Mouse (Mus musculus): ENCODE measurements at regions not wholly inside any gene's neighbourhood (a gene's known extent, or its start where the extent isn't known, plus 50 kb on each side); places are given as distances from the start of the nearest gene placed in this dataset.
A peak's percentile ranks its signal among the peaks of the same experiment; 100 is the strongest.

GRCm38 (mm10) chr3:19894258-19894629, 62.6 kb upstream of the Cp start:
- TF ChIP-seq CTCF (IDR thresholded peaks at IDR 0.05; ENCODE audit: extremely low read depth, insufficient read depth, insufficient read length, insufficient replicate concordance): no peak
- TF ChIP-seq POLR2A (IDR thresholded peaks at IDR 0.05; ENCODE audit: low read depth, low read length): no peak
- Histone ChIP-seq H3K27me3 (ENCODE audit: control insufficient read depth, insufficient read depth, low read length) (no peaks in the 10 kb centered on the region), H3K4me1 (ENCODE audit: control insufficient read depth, insufficient read depth, insufficient read length) (peaks cover 3% of the 10 kb centered on the region; the same call in 1 of the 2 replicates), H3K36me3 (ENCODE audit: control insufficient read depth, insufficient read depth, low read length) (no peaks in the 10 kb centered on the region; the same call in 1 of the 2 replicates), H3K27ac (ENCODE audit: insufficient read depth, low read length) (no peak overlapping the region), H3K4me3 (ENCODE audit: extremely low read depth, insufficient read depth, insufficient read length) (peak overlapping the region; percentile 99; the same call in 1 of the 2 replicates)
- no peak for DNase-seq (ENCODE audit: low read depth in 1 of 2, low spot score in 2 of 2)
- 8% methylated on average over 10 of the region's 10 CpGs for WGBS

- peak overlapping the region; percentile 67 for H3K27ac ChIP-seq (ENCODE audit: insufficient read depth, low read length)
These were observed 62.0 kb upstream of the Cp start for GRCm38 (mm10) chr3:19894630-19895578.

GRCm38 (mm10) chr3:19895755-19896154, 61.1 kb upstream of the Cp start:
- 64% methylated on average over 5 of the region's 5 CpGs for WGBS
- H3K4me3 ChIP-seq (ENCODE audit: extremely low read depth, insufficient read depth, insufficient read length): peak overlapping the region; percentile 99; the same call in 1 of the 2 replicates
- no peak for TF ChIP-seq CTCF (IDR thresholded peaks at IDR 0.05; ENCODE audit: extremely low read depth, insufficient read depth, insufficient read length, insufficient replicate concordance)
- TF ChIP-seq POLR2A (IDR thresholded peaks at IDR 0.05; ENCODE audit: low read depth, low read length): no peak

More at GRCm38 (mm10) chr3:19894630-19895578, 62.0 kb upstream of the Cp start:
- TF ChIP-seq POLR2A (IDR thresholded peaks at IDR 0.05; ENCODE audit: low read depth, low read length) (no peak), CTCF (IDR thresholded peaks at IDR 0.05; ENCODE audit: extremely low read depth, insufficient read depth, insufficient read length, insufficient replicate concordance) (peak; percentile 85)
- Histone ChIP-seq H3K27me3 (ENCODE audit: control insufficient read depth, insufficient read depth, low read length) (no peaks in the 10 kb centered on the region), H3K4me1 (ENCODE audit: control insufficient read depth, insufficient read depth, insufficient read length) (peaks cover 3% of the 10 kb centered on the region; the same call in 1 of the 2 replicates), H3K4me3 (ENCODE audit: extremely low read depth, insufficient read depth, insufficient read length) (peak overlapping the region; percentile 99), H3K36me3 (ENCODE audit: control insufficient read depth, insufficient read depth, low read length) (no peaks in the 10 kb centered on the region; the same call in 1 of the 2 replicates)
- under 1% methylated on average over 68 of the region's 68 CpGs for WGBS
- DNase-seq (ENCODE audit: low read depth in 1 of 2, low spot score in 2 of 2): peak; percentile 72 to 93

GRCm38 (mm10) chr3:19897140-19897539, 59.7 kb upstream of the Cp start:
- no peak for TF ChIP-seq CTCF (IDR thresholded peaks at IDR 0.05; ENCODE audit: extremely low read depth, insufficient read depth, insufficient read length, insufficient replicate concordance)
- no peak for TF ChIP-seq POLR2A (IDR thresholded peaks at IDR 0.05; ENCODE audit: low read depth, low read length)
- 97% methylated on average over 3 of the region's 3 CpGs for WGBS
- Histone ChIP-seq H3K36me3 (ENCODE audit: control insufficient read depth, insufficient read depth, low read length) (no peaks in the 10 kb centered on the region; the same call in 1 of the 2 replicates), H3K4me1 (ENCODE audit: control insufficient read depth, insufficient read depth, insufficient read length) (peaks cover 3% of the 10 kb centered on the region; the same call in 1 of the 2 replicates), H3K27ac (ENCODE audit: insufficient read depth, low read length) (no peak overlapping the region), H3K27me3 (ENCODE audit: control insufficient read depth, insufficient read depth, low read length) (no peaks in the 10 kb centered on the region), H3K4me3 (ENCODE audit: extremely low read depth, insufficient read depth, insufficient read length) (no peak overlapping the region)
- no peak for DNase-seq (ENCODE audit: low read depth in 1 of 2, low spot score in 2 of 2)

More at GRCm38 (mm10) chr3:19895755-19896154, 61.1 kb upstream of the Cp start:
- peaks cover 3% of the 10 kb centered on the region; the same call in 1 of the 2 replicates for H3K4me1 ChIP-seq (ENCODE audit: control insufficient read depth, insufficient read depth, insufficient read length)
- H3K27me3 ChIP-seq (ENCODE audit: control insufficient read depth, insufficient read depth, low read length): no peaks in the 10 kb centered on the region
- no peak overlapping the region for H3K27ac ChIP-seq (ENCODE audit: insufficient read depth, low read length)
- DNase-seq (ENCODE audit: low read depth in 1 of 2, low spot score in 2 of 2): no peak
- no peaks in the 10 kb centered on the region; the same call in 1 of the 2 replicates for H3K36me3 ChIP-seq (ENCODE audit: control insufficient read depth, insufficient read depth, low read length)

- H3K4me3 ChIP-seq (ENCODE audit: extremely low read depth, insufficient read depth, insufficient read length): no peak overlapping the region
- no peak overlapping the region for H3K27ac ChIP-seq (ENCODE audit: insufficient read depth, low read length)
- TF ChIP-seq POLR2A (IDR thresholded peaks at IDR 0.05; ENCODE audit: low read depth, low read length) (no peak), CTCF (IDR thresholded peaks at IDR 0.05; ENCODE audit: extremely low read depth, insufficient read depth, insufficient read length, insufficient replicate concordance) (no peak)
- H3K4me1 ChIP-seq (ENCODE audit: control insufficient read depth, insufficient read depth, insufficient read length): no peaks in the 10 kb centered on the region; the same call in 1 of the 2 replicates
- 87% methylated on average over 3 of the region's 3 CpGs for WGBS
- no peaks in the 10 kb centered on the region for H3K27me3 ChIP-seq (ENCODE audit: control insufficient read depth, insufficient read depth, low read length)
- H3K36me3 ChIP-seq (ENCODE audit: control insufficient read depth, insufficient read depth, low read length): no peaks in the 10 kb centered on the region; the same call in 1 of the 2 replicates
- no peak for DNase-seq (ENCODE audit: low read depth in 1 of 2, low spot score in 2 of 2)
These were observed 54.6 kb upstream of the Cp start for GRCm38 (mm10) chr3:19902226-19902625.

DNA sequence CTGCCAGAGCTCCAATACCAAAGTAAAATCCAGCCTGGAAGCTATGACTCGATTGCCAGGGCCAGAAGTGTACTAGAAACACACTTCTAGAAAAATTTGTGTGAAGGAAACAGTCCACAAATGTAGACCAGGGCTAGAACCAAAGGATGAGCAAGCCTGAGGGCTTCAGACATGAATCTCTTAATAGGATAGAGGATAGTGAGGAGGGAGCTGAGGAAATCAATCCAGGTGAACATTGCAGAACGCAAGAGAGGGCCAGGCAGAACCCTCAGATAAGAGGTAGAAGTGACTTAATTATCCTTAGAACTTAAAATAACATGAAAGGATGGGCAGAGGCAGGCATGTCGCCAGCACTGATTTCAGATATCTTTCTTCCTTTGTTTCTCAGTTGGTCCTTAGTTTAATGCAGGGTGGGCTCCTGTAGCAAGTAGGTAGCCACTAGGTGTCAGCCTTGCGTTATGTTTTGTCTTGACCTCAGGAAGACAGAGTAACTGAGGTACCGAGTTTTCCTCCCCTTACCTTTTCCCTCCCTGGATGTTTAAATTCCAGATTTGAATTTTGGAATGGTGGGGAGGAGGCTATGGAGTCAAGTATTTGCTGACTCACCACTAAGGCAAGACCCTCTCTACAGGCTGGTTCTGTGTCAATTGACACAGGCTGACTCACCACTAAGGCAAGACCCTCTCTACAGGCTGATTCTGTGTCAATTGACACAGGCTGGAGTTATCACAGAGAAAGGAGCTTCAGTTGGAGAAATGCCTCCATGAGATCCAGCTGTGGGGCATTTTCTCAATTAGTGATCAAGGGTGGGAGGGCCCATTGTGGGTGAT, 52.2 kb upstream of the Cp start:
- Histone ChIP-seq H3K27me3 (ENCODE audit: control insufficient read depth, insufficient read depth, low read length) (no peaks in the 10 kb centered on the region), H3K4me1 (ENCODE audit: control insufficient read depth, insufficient read depth, insufficient read length) (no peaks in the 10 kb centered on the region), H3K36me3 (ENCODE audit: control insufficient read depth, insufficient read depth, low read length) (no peaks in the 10 kb centered on the region), H3K27ac (ENCODE audit: insufficient read depth, low read length) (no peak overlapping the region), H3K4me3 (ENCODE audit: extremely low read depth, insufficient read depth, insufficient read length) (no peak overlapping the region)
- 28% methylated on average over 5 of the region's 5 CpGs for WGBS
- TF ChIP-seq CTCF (IDR thresholded peaks at IDR 0.05; ENCODE audit: extremely low read depth, insufficient read depth, insufficient read length, insufficient replicate concordance) (peak; percentile 47; the same call in 1 of the 2 replicates), POLR2A (IDR thresholded peaks at IDR 0.05; ENCODE audit: low read depth, low read length) (no peak)
- DNase-seq (ENCODE audit: low read depth in 1 of 2, low spot score in 2 of 2): peak; percentile 9 to 45

Measured in spleen, adult 2 months (tissue).